Mouse (Mus musculus) frontal cortex, adult 2 months (tissue): ENCODE results near the gene Orai1. TPM values are rescaled to one million over a fixed set of nuclear protein-coding genes. Genes with fewer than 3 reads are reported as not detected.
"Not testable (repeated sequence)": the region's sequence is repeated elsewhere in the genome, so short reads cannot be mapped to it uniquely, and the experiment has no call there.

ENCODE experiments used
- DNase-seq, 2 experiments: peaks; one replicate each; pipeline ENCODE4 v3.0.0; 2022; ENCODE audit warnings: low spot score in 1 of 2; ENCODE audit errors: extremely low spot score in 1 of 2
- polyA plus RNA-seq: library from polyadenylated mRNA; depleted of rRNA; stranded (reverse); fragments of >200 nt; gene quantifications from 2 replicates; pipeline ENCODE4 v1.2.3, GENCODE M21; 2012; rRNA removed

Gene Orai1
- polyA plus RNA-seq: 17.6 and 20.6 TPM in 2 replicates

GRCm38 (mm10) chr5:123014753-123015701 lies at the start of gene Orai1:
Gene Orai1 (plus strand): TSS chr5:123015074.
- peak; percentile 87 to 96 for DNase-seq

DNA sequence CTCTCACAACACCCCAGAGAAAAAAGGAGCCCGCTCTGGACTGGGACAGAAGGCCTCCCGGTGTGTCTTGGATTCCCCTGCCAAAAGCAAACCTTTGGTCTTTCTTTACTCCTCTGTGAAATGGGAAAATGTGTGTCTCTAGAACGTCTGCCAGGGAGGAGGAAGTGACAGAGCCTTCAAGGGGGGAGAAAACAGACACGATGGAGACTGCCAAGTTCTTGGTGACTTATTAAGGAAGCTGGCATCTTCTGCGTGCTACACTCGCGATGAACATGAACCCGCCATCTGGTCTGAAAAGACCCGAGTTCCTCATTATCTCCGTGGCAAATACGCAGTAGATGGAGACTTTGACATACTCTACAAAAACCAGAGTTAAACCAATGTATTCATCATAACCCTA lies 49.4 kb upstream of the Orai1 start:
- DNase-seq: peak in 1 of 2 experiments; percentile 50

DNA sequence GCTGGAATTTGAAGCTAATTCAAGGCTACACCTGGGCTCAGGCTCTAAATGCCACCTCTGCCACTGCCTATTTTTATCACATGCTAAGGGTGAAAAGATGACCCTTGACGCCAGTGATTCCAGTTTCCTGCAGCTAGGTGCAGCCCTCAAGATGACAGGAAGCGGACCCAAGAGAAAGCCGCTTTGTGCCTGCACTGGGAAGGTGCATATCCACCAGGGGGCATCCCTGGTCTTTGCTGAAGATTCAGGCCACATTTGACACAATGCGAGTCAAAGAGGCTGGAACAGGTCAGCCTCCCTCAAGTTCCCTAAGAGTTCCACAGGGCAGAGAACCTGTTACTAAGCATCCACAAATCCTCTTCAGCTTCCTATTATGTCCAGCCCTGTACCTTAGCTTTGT lies 46.6 kb upstream of the Orai1 start:
- peak in 1 of 2 experiments; percentile 85 for DNase-seq

GRCm38 (mm10) chr5:122970056-122970455 lies 44.8 kb upstream of the Orai1 start:
- no peak for DNase-seq

GRCm38 (mm10) chr5:122971438-122971837 lies 43.4 kb upstream of the Orai1 start:
- DNase-seq: peak in 1 of 2 experiments; percentile 33

DNA sequence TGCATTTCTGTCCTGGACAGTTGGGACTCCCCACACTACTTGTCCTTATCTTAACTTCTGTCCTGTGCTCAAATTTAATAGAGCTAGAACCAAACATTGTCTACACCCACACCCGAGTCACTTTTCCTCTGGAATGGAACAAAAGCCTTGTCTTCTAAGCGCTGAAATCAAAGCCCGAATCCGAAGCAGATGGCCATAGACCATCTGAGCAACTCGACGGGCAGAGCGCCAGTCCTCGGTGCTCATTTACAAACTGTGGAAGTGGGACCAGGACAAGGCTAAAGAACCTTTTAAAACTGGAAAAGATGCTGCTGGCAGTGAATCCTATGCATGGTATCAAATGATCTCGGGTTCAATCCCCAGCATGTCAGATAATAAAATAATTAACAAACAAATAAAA lies 42.8 kb upstream of the Orai1 start:
- DNase-seq: peak in 1 of 2 experiments; percentile 54

- not testable (repeated sequence) for DNase-seq
Observed at GRCm38 (mm10) chr5:122974701-122975100, 40.2 kb upstream of the Orai1 start.

DNA sequence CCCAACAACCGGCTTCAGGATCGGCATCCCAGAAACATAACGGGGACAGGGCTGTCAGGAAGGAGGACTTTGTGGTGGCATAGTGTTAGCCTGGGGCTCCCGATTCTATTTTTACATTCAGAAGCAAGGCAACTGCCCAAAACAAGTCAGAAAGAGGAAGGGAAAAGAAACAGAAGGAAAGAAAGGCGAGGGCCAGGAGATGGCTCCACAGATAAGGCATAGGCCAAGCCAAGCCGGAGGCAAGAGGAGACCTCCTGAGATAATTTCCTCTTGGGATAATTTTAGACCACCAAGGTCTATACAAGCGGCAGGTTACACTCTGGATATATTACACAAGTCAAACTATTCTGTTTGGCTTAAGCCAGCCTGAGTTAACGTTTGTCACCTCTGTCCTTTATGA lies 35.9 kb upstream of the Orai1 start:
- no peak for DNase-seq

- DNase-seq: no peak
Observed at GRCm38 (mm10) chr5:122984483-122984882, 30.4 kb upstream of the Orai1 start.

DNA sequence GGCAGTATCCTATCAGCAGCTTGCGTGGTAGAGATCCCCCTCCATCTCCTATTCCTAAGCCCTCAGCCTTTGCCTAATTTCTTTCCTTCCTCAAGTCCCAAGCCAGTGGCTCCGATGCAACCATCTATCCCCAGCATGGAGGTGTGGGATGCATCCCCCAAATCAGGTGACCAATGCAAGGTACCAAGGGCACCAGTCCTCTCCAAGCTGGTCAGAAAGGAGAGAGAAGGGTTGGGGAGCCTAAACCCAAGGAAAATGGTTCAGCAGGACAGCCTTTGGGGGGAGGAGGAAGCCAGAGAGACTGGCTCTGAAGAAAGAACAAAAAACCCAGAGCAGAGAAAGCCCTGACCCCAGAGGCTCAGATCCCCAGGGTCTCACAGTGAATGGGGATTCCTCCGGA lies 29.6 kb upstream of the Orai1 start:
- DNase-seq: no peak

DNA sequence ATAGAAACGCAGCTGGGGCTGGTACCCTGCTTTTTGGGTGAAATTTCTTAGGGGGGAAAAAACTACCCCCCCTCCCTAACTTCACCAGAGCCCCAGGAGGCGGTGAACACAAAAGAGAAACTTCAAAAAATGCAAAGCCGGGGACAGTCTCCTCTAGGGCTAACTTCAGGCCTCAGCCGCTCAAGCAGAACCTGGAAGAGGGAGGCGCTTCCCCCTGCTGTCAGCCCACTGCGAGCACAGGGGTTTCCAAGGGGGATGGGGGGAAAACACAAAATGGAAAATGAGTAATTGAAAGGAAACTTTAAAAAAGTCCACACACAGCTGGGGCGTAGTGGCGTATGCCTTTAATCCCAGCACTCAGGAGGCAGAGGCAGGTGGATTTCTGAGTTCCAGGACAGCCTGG lies 28.8 kb upstream of the Orai1 start:
- DNase-seq: no peak

DNA sequence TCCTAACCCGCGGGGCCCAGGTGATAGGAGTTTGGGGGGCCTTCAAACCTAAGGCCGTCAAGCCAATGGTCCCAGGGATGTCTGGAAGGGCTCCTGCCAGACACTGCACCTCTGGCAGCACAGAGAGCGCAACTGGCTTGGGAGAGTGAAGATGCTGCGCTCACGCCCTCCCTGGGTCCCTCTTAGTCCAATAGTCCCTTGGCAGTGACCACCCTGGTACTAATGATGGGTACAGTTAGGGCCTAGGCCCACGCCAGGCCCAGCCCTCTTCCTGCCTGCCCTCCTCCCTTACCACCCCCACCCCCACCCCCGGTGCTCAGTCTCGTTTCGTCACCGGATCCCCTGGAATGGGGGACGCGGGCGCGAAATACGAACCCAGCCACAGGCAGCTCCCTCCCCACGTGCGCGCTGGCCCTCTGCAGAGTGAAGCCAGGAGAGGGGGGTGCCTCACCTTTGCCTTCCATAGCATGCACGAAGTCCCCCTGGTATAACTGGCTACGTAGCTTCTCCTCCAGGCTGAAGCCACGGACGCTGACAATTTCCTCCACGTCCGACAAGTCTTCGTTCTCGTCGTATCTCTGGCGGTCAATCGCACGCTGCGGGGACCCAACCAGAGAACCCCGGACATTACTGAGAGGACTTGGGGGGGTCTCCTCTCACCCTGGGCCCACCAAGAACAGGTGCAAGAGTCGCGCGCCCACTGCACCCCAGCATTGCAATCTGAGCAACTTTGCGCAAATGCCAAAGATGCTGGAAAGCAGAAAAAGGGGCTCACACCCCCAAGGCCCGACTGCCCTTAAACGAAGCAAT lies 27.5 kb upstream of the Orai1 start:
- no peak for DNase-seq

DNA sequence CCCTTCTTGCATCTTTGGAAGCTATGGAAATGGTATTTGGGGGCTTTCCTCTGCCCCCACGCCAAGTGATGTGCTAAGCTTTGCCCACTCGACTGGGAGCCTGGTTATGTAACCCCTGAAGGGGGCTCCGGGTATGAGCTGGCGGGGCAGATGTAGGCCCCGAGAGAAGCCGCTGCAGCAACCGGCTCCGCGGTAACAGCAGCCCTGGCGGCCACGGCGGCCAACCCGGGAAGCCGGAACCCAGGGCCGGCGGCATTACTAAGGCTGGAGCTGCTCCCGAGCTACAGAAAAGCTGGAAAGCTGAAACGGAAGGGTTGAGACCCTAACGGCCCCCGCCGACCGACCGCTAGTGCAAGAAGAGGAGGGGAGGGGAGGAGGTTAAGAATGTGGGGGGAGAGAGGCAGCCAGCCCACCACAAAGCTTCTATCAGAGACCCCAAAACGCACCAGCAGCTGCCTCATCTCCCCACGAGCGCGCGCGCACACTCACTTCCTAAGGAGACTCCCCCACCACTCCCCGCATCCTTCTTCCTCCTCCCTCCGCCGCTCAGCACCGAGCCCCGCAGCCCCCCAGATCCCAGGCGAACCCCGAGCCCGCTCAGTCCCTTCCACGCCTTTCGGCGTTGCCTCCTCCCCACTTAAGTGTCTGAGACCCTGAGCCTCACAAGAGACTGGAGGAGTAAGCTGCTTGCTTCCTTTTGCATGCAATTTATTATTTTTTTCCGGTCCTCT lies 26.7 kb upstream of the Orai1 start:
- DNase-seq: peak in 1 of 2 experiments; percentile 58

- DNase-seq: peak in 1 of 2 experiments; percentile 70
Observed at GRCm38 (mm10) chr5:122989001-122989525, 25.8 kb upstream of the Orai1 start.

GRCm38 (mm10) chr5:122989551-122990330 lies 25.1 kb upstream of the Orai1 start, which contains the start of gene Kdm2b:
Gene Kdm2b (minus strand): TSS chr5:122989823.
- DNase-seq: no peak

GRCm38 (mm10) chr5:122990411-122991160 lies 24.3 kb upstream of the Orai1 start:
- DNase-seq: no peak

DNA sequence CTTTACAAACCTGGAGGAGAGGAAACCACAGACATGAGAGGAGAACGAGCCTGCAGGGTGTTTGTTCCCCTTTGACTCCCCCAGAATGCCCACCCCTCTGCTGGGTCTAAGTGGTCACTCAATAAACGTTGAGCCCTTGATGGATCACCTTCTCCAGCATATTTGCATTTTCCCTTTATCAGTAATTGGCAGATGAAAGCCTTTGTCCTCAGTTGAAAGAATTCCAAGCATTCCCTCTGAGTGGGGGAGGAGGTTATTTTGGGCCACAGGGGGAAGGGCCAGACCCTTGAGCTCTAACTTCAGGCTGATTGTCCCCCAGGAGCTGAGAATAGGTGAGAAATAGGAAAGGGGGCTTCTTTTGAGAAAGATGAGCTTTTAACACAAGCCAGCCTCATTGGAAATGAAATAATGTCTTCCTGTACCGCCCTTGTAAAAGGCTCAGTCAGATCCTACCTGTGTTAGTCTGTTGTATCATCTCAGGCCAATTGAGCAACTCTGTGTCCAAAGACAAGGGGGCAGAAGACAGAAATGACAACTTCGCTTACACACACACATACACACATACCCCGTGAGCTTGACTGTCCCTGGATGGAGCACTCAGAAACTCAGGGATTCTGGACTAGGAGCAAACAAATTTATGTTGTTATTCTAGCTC lies 23.4 kb upstream of the Orai1 start:
- no peak for DNase-seq

DNA sequence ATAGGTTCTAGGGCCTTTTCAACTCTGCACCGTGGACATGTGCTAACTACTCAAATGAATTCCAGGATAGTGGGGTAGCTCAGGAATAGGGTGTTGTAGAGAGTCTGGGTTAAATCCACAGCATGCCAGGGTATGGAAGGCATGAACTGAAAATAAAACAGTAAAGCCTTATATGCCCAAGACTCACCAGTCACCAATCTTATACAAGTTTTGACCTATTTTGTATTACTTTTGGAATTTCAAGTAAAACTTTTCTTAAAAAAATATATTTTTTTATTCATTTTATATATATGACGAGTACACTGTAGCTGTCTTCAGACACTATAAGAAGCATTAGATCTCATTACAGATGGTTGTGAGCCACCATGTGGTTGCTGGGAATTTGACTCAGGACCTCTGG lies 21.1 kb upstream of the Orai1 start:
- DNase-seq: no peak
